Mouse (Mus musculus) erythroid progenitor cell, adult 5-6 weeks (primary cell): ENCODE results near the gene Pdpr. TPM values are rescaled to one million over a fixed set of nuclear protein-coding genes. Genes with fewer than 3 reads are reported as not detected.
"Not testable (repeated sequence)": the region's sequence is repeated elsewhere in the genome, so short reads cannot be mapped to it uniquely, and the experiment has no call there.

Experiments used
- ATAC-seq: replicated peaks from 2 replicates; pipeline ENCODE4 v1.8.0; 2016; ENCODE audit warnings: moderate number of reproducible peaks, mild to moderate bottlenecking, moderate TSS enrichment, inconsistent platforms; ENCODE audit not compliant: poor library complexity, low FRiP score, severe bottlenecking
- total RNA-seq, 2 experiments: library from RNA; stranded (forward) in 1 of 2; stranded (reverse) in 1 of 2; fragments of 150-400 nt in 1 of 2; fragments of 186-747, 209-891 nt in 1 of 2; gene quantifications; 2 replicates each; pipeline versions ENCODE4 v1.2.3 to v1.2.4; 2015 to 2017; ENCODE audit warnings: low replicate concordance in 2 of 2

Pdpr gene
- total RNA-seq (2015; ENCODE audit: low replicate concordance) (6.8 and 9.6 TPM in 2 replicates), total RNA-seq (2017; ENCODE audit: low replicate concordance) (8.1 and 11.0 TPM in 2 replicates)

DNA sequence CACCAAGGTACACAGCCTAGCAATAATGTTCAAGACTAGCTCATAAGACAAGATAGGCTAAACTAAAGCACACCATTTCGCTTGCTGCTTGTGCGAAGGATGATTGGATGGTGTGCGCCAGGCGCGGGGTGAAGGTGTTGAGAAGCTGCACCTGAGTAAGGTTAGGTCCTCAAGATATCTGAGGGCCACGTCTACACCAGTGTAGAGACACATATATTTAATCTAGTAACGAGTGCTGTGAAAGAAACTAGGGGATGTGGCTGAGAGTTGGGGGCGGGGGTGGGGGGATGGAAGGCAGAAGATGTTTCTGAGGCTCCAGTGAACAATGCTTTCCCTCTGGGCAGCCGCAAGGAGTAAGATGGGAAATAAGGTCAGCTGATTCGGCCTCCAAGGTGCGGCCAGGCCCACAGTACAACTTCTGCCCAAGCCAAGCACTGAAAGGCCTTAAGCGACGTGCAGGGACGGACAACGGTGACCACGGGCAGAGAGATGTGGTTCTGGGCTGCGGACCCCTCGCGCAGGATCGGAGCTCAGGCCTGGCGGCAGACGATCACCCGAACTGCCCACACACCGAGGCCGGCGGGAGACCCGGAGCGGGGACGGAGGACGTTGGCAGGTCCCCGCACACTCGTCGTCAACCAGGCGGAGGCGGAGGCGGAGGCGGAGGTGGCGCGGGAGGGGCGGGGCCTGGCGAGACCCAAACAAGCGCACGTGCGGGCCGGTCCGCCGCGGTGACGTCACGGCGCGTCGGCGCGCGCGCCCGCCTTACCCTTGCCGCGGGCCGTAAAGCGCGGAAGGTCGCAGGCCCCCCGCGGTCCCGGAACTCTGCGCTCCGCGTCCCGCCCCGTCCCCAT is at the start of gene Pdpr:
Gene Pdpr (plus strand): TSS at position 766 of the 854 bp plus-strand sequence.
- ATAC-seq, result peak; percentile 94

DNA sequence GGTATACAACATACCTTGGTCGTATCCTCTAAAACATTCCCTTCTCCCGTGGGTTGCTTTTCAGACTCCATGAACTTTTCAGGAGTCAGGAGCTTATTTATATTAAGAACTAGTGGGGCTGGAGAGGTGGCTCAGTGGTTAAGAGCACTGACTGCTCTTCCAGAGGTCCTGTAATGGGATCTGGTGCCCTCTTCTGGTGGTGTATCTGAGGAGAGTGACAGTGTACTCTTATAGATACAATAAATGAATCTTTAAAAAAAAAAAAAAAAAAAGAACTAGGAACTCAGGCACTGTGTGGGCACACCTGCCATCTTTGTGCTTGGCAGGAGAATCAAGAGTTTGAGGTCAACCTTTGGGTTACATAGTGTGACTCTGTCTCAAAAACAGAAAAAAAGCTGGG is 45.7 kb upstream of the Pdpr start:
- no peak for ATAC-seq

DNA sequence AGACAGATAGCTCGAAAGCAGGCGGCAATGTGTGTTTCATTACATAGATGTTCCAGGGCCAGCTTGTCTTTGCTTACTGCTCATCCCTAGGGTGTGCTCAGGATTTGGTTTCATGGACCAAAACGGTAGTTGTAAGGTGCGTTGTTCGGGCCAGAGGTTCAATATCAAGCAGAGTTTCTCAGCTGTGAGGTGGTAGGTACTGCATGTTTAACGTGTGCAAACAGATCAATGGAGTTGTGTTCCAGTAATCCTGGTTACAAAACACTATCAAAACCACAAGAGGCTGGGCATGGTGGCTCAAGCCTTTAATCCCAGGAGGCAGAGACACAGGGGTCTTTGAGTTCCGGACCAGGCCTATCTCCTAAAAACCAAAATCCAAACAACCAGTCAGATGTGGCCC is 45.3 kb upstream of the Pdpr start:
- no peak for ATAC-seq

DNA sequence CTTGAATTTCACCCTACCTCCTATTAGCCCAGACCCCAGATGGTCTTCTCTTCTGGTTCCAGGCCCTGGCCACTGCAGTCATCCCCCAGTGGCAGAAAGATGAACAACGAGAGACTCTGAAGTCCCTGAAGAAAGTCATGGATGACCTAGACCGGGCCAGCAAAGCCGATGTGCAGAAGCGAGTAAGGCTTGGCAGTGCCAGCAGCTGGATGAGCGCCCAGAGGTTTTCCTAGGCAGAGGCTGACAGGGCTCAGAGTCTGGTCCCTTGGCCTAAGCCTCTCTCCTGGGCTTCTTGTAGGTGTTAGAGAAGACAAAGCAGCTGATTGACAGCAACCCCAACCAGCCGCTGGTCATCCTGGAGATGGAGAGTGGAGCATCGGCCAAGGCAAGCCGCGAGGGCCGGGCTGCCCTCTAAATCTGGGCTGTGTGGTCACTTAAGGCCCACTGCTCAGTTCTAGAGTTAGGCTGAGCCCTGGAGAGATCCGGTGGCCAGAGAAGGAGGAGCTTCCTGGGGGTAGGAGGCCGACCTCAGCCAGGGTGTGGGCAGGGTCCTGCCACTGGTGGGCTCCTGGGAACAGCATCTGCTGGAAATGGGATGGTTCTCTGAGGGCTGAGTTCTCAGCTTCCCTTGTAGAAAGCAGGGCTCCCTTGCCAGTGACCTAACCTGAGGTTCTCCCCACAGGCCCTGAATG is 40.5 kb upstream of the Pdpr start:
- no peak for ATAC-seq

DNA sequence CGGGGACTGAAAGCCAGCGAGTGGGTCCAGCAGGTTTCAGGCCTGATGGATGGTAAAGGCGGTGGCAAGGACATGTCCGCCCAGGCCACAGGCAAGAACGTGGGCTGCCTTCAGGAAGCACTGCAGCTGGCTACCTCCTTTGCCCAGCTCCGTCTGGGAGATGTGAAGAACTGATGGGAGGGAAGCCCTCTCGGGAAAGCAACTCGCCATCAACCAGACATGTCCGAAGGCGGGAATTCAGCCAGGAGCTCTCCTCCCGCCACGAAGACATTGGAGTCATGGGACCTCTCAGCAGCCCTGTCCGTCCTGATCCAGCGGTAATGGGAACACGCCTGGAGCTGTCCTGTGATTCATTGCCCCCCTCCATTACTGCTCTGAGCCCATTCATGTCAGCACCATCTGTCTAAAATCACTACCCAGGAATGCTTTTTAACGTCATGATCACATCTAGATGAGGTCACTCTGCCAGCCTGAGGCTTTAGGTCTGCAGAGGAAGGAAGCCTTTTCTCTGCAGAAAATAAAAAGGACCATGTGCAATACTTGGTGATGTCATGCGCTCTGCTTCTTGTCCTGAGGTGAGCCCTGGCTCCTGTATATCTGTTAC is 39.3 kb upstream of the Pdpr start:
- no peak for ATAC-seq

DNA sequence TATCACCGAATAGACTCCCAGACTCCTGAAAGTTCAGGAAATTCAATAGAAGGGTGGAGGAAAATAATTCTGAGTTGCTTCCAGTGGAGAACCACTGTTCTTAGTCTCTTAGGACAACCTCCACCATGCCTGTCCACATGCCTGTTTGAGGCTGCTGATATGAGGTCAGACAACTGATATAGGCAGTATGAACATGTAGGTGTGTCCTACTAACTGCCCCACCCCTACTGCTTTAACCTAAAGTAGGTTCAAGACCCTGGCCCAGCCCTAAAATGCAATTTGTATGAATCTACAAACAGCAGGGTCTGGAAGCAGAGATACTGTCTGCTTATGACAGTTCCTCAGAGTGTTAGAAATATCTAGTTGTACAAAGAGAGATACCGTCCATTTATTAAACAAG is 38.8 kb upstream of the Pdpr start:
- ATAC-seq, result peak; percentile 32

DNA sequence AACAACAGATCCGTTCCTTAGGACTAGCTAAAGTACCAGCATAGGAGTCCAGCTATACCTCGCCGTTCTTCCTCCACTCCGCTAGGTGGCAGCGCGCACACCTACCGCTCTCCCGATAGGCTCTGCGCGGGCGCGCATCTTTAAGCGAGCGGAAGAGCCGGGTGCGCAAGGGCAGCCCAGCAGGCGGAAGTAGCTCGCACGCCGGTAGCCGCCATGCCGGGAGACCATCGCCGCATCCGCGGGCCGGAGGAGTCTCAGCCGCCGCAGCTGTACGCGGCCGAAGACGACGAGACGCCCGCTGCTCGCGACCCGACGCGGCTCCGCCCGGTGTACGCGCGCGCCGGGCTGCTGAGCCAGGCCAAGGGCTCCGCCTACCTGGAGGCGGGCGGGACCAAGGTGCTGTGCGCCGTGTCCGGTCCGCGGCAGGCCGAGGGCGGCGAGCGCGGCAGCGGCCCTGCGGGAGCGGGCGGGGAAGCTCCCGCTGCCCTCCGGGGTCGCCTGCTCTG is 38.2 kb upstream of the Pdpr start, which contains the start of gene Exosc6:
Gene Exosc6 (plus strand): TSS at position 182 of the 506 bp plus-strand sequence.
- peak; percentile 94 for ATAC-seq

DNA sequence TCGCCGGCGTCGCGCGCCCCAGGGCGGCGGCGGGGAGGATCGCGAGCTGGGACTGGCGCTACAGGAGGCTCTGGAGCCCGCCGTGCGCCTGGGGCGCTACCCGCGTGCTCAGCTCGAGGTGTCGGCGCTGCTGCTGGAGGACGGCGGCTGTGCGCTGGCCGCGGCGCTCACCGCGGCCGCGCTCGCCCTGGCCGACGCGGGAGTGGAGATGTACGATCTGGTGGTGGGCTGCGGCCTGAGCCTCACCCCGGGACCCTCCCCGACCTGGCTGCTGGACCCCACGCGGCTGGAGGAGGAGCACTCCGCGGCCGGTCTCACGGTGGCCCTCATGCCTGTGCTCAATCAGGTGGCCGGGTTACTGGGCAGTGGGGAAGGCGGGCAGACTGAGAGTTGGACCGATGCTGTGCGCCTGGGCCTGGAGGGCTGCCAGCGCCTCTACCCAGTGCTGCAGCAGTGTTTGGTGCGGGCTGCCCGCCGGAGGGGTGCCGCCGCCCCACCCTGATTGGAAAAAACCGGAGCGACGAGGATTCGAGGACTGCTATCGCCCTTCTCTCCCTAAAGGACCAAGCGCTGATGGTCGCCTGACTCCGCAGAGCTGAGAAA is 37.6 kb upstream of the Pdpr start:
- ATAC-seq, result peak; percentile 7; the same call in 1 of the 2 replicates

DNA sequence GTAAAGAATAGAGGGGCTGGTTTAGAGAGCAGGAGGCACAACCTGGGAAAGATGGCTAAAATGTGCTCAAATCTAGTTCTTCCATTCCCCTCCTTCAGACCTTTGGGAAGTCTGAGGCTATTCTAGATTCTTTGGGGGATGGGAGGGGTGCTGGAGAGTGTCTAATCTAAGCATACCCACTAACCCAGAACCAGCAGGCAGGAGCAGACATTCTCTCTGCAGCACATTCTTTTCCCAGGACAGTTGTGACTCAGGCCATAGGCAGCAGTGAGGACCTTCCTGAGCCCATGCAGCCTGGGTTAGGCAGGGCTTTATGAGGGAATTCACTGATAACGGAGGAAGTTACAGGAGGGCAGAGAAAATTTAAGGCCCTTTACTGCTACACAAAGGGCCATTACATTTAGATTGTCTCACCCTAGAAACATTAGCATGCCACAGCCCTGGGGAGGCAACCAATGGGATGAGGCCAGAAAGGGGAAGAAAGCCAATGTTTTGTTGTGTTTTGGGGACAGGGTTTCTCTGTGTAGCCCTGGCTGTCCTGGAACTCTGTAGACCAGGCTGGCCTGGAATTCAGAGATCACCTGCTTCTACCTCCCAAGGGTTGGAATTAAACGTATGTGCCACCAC is 35.4 kb upstream of the Pdpr start:
- ATAC-seq, result no peak

DNA sequence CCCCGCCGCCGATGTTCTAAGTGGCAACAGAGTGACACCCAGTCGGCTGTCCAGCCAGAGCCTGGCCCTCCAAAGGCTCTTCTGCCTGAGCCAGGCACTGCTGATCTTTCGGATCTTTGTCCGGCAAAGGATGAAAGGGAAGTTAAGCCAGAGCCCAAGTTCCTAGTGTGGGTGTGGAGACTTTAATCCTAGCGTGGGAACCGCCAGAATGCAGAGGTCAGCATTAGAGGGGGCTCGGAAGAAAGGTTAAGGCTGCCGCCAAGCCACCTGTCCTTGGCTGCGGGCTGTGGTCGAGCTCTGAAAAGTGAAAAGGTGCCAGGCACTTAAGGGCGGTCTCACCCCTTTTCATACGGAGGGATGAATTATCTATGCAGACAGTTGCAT is 32.8 kb upstream of the Pdpr start:
- peak; percentile 13; the same call in 1 of the 2 replicates for ATAC-seq

DNA sequence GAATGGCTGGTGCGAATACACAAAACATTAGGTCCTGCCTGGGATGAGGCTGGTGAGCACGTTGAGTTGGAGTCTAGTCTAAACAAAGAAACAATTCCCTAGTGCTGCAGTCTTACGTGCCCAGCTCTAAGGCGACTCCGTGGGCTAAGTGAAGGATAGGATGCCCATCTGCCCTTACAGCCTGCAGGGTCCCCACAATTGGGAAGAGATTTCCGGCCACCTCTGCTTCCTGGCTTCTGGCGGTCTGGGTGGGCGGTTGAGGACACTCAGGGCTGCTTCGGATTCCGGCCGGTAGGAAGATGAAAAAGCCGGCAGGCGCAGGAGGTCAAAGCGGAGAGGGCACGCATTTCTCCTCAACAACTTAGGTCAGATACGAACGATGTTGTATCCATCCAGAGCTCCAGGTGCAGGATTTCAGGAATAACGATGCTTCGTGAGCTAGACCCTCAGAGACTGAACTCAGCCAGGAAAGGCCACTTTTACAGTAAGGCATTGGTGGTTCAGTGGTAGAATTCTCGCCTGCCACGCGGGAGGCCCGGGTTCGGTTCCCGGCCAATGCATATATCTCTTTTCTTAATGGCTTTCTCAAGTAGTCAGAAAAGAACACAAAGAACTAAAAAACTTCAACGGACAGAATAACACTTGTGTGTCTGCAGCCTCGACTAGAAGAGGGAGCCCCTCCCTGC is 32.2 kb upstream of the Pdpr start:
- ATAC-seq, result peak; percentile 44; the same call in 1 of the 2 replicates

DNA sequence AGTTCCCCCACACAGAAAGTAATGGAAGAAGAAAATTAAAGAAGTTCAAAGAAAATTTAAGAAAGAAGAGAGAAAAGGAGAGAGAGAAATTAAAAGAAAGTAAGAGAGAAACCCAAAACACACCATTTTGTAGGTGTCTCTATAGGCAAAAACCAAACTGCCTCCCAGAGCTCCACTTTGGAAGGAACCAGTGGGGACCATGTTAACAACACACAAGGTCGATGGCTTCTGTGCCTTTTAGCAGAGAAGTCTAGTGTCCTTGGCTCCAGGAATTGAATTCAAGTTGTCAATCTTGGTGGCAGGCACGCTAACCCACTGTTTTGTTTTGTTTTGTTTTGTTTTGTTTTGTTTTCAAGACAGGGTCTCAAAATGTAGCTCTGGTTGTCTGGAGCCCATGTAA is 31.5 kb upstream of the Pdpr start:
- no peak for ATAC-seq

DNA sequence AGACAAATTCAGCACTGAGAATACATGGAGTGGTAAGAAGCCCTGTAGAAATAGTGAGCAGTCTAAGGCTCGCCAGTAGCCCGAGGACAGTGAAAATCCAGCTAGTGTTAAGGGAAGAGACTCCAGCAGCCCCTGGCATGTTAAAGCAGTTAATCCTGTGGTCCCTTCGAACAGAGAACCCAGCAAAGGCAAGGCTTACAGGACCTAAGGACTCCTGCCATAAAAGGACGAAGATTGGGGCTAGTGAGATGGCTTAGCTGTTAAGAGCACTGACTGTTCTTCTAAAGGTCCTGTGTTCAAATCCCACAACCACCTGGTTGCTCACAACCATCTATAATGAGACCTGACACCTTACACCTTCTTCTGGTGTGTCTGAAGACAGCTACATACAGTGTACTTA is 28.1 kb upstream of the Pdpr start:
- no peak for ATAC-seq

DNA sequence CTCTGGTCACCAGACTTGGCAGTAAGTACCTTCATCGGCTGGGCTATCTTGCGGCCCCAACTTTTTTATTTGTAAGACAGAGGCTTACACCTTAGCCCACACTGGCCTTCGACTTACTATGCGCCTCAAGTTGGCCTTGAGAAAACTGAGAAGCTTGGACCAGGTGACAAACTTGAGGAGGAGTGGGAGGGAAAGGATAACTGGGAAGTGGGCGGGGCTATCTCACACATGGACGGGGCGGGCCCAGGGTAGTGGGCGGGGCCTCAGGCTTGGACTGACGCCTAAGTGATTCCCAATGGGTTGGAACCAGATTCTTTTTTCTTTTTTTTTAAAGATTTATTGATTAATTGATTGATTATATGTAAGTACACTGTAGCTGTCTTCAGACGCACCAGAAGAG is 27.0 kb upstream of the Pdpr start:
- ATAC-seq, result peak; percentile 57; the same call in 1 of the 2 replicates

DNA sequence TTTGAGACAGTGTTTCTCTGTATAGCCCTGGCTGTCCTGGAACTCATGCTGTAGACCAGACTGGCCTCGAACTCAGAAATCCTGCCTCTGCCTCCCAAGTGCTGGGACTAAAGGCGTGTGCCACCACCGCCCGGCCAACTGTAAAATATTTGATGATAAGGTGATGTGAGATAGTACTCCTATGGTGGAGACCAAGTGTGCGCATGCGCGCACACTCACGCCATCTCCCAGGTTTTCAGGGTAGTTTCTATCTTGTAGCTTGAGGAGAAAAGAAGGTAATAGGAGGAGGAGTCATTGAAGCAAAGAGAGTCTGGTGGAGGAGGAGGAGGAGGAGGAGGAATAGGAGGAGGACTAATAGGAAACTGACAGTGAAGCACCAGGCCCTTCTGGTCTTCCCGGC is 25.8 kb upstream of the Pdpr start:
- not testable (repeated sequence) for ATAC-seq

DNA sequence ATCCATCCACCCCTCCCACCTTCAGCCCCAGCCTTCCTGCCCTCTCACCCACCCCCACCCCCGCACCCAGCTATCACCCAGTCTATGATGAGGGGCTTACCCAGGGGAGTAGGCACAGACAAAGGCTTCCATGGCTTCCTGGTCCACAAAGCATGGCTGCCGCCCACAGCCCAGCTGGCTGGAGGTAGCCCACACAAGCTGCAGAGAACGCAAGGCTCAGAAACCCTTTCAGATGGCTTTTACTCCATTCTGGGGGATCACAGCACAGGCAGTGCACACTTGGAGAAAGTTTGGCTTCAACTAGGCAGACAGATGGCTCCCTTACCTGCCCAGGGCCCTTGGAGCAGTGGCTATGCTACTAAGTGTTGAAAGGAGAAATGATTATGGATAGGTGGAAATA is 18.5 kb upstream of the Pdpr start:
- no peak for ATAC-seq

DNA sequence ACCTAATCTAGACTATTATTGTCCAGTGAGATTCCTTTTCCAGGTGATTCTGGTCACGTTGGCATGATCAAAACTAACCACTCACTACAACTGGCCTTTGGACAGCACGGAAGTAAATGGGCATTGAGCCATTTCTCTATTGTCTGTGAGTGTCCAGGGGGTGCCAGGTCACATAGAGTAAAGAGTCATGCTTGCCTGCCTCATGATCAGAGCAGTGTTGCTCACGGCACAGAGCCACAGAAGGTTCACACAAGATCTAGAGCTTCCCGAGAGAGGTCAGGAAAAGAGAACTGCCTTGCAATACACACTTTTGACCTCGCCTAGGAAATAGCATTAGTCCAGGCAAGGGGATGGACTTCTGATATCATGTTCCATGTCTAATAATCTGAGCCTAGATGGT is 15.0 kb upstream of the Pdpr start:
- ATAC-seq, result no peak

DNA sequence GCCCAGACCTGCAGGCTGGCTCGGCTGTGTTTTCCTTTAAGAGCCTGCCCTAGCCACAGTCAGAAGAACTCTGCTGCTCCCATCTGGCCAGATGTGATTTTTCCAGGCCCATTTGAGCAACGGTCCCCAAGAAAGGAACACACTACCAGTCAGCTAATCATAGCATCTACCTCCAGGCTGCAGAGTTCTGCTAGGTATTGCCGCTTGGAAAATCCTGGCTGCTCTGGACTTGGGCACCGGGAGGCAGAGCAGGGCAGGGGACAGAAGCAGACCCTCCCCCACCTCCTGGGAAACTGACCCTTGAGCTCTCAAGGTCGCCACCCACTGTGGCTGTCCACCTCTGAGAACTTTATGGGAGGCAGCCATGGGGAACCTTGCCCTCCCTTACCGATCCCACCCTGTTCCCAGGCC is 14.6 kb upstream of the Pdpr start:
- ATAC-seq, result no peak
